Mouse (Mus musculus): ENCODE results near the gene Tmem139.
A peak's percentile ranks its signal among the peaks of the same experiment; 100 is the strongest.

Gene Tmem139

GRCm38 (mm10) chr6:42261524-42262170 lies at the start of gene Tmem139:
Tmem139 (plus strand) TSS chr6:42261970.
- no peak for DNase-seq

- DNase-seq = no peak
Measured at GRCm38 (mm10) chr6:42215028-42215427, 46.7 kb upstream of the Tmem139 start, which contains the start of gene Tas2r144. Tas2r144 (plus strand) TSS chr6:42215328.

GRCm38 (mm10) chr6:42222286-42222685 lies 39.5 kb upstream of the Tmem139 start:
- DNase-seq = no peak

GRCm38 (mm10) chr6:42225046-42225445 lies 36.7 kb upstream of the Tmem139 start:
- DNase-seq = no peak

- DNase-seq = peak; percentile 73
Measured at GRCm38 (mm10) chr6:42227240-42228101, 34.3 kb upstream of the Tmem139 start.

- DNase-seq = no peak
Measured at GRCm38 (mm10) chr6:42229610-42230009, 32.2 kb upstream of the Tmem139 start.

GRCm38 (mm10) chr6:42231191-42231590 lies 30.6 kb upstream of the Tmem139 start:
- DNase-seq = peak; percentile 11

- no peak for DNase-seq
Measured at GRCm38 (mm10) chr6:42237276-42237805, 24.4 kb upstream of the Tmem139 start.

GRCm38 (mm10) chr6:42241311-42242045 lies 20.3 kb upstream of the Tmem139 start:
- DNase-seq = no peak

GRCm38 (mm10) chr6:42245711-42246353 lies 15.9 kb upstream of the Tmem139 start, which contains the start of gene Gstk1:
Gstk1 (plus strand) TSS chr6:42245935.
- peak; percentile 63 for DNase-seq

GRCm38 (mm10) chr6:42247173-42247572 lies 14.6 kb upstream of the Tmem139 start:
- no peak for DNase-seq

- no peak for DNase-seq
Measured at GRCm38 (mm10) chr6:42247981-42248380, 13.8 kb upstream of the Tmem139 start.

GRCm38 (mm10) chr6:42251791-42252190 lies 10.0 kb upstream of the Tmem139 start:
- DNase-seq = no peak

- no peak for DNase-seq
Measured at GRCm38 (mm10) chr6:42253103-42253502, 8.7 kb upstream of the Tmem139 start.

GRCm38 (mm10) chr6:42257303-42257863 lies 4.4 kb upstream of the Tmem139 start:
- peak; percentile 38 for DNase-seq

GRCm38 (mm10) chr6:42260430-42260829 lies 1.3 kb upstream of the Tmem139 start:
- DNase-seq = no peak

- DNase-seq = peak; percentile 98
Measured at GRCm38 (mm10) chr6:42264626-42265312, 3.0 kb downstream of the Tmem139 start, which contains the start of gene Casp2. Casp2 (plus strand) TSS chr6:42264985.

GRCm38 (mm10) chr6:42265391-42266330 lies 3.9 kb downstream of the Tmem139 start:
- no peak for DNase-seq

- no peak for DNase-seq
Measured at GRCm38 (mm10) chr6:42270817-42271216, 9.0 kb downstream of the Tmem139 start.

- no peak for DNase-seq
Measured at GRCm38 (mm10) chr6:42276151-42276550, 14.4 kb downstream of the Tmem139 start.
